In genomic region chr13:73327827-73328698, GRCm38 (mm10) we compare ENCODE assay signal across 8 mouse cellular contexts. TPM values are rescaled to one million over a fixed set of nuclear protein-coding genes. Genes with fewer than 3 reads are reported as not detected.
DNase-seq lines count a peak whose midpoint lies in the region; ATAC-seq and TF ChIP-seq lines count a peak whose summit lies in the region.

Gene Mrpl36, plus strand, starts transcription at chr13:73328513.
Gene Ndufs6, minus strand, starts transcription at chr13:73328542.

- WGBS in hindbrain, embryonic 16.5 days = 1% methylated on average over 45 of the region's 45 CpGs

- no peaks in the 10 kb centered on the region for H3K27me3 ChIP-seq in hindbrain, embryonic 16.5 days (replicated peaks; ENCODE audit: control insufficient read depth, insufficient read depth, low read length)

- ATAC-seq in hindbrain, embryonic 16.5 days = peak; percentile 84
- ATAC-seq in megakaryocyte, adult 5-6 weeks (ENCODE audit: poor library complexity, severe bottlenecking) = peak; percentile 89

- H3K4me2 ChIP-seq in hindbrain, embryonic 16.5 days (ENCODE audit: low read length) = peak within 1 kb of the TSS; percentile 87

- DNase-seq in T-cell, adult 2 months (ENCODE audit: low spot score) = peak; percentile 96
- peak; percentile 91 to 92 for DNase-seq in cerebellum, postnatal 36 days
- DNase-seq in gastrocnemius, adult 18-20 months (ENCODE audit: low spot score) = peak; percentile 94
- peak; percentile 93 to 94 for DNase-seq in left cerebral cortex, adult 2 months (ENCODE audit: extremely low spot score in 1 of 2, low spot score in 2 of 2)
- peak; percentile 89 to 92 for DNase-seq in right cerebral cortex, adult 2 months (ENCODE audit: low spot score in 2 of 2)
- DNase-seq in urinary bladder, postnatal 14 days (ENCODE audit: low spot score) = peak; percentile 92

- no peaks in the 10 kb centered on the region for H3K9me3 ChIP-seq in hindbrain, embryonic 16.5 days (ENCODE audit: control insufficient read depth, low read length)

- peak within 1 kb of the TSS; percentile 78 for H3K9ac ChIP-seq in hindbrain, embryonic 16.5 days (ENCODE audit: low read depth, low read length)

- H3K4me3 ChIP-seq in hindbrain, embryonic 16.5 days (ENCODE audit: low read length) = peak within 1 kb of the TSS; percentile 80
- peak within 1 kb of the TSS; percentile 94 for H3K4me3 ChIP-seq in left cerebral cortex, adult 2 months

- 0 out of 2 replicates have a peak, but pooled peaks cover 8% of the 10 kb centered on the region for H3K36me3 ChIP-seq in hindbrain, embryonic 16.5 days (ENCODE audit: control insufficient read depth, insufficient read depth, low read length)

- no peak for TF ChIP-seq CTCF in left cerebral cortex, adult 2 months (IDR thresholded peaks at IDR 0.05)

- H3K27ac ChIP-seq in hindbrain, embryonic 16.5 days (ENCODE audit: low read depth, low read length) = peak within 1 kb of the TSS; percentile 78
- H3K27ac ChIP-seq in left cerebral cortex, adult 2 months = peak within 1 kb of the TSS; percentile 89

- peaks cover 19% of the 10 kb centered on the region for H3K4me1 ChIP-seq in hindbrain, embryonic 16.5 days (ENCODE audit: control insufficient read depth, insufficient read depth, low read depth, low read length)

- intact Hi-C loops in left cerebral cortex, adult 2 months (cut with DNase I) = loop anchor here (5.0 kb wide), 1 partner anchor 274 kb away; the partner anchor contains the start of gene Clptm1l

RNA-seq across cellular contexts. Expression of gene Mrpl36, which starts in this region (rescaled TPM):
- 10 to 100 TPM; 44.3 to 49.4 TPM for total RNA-seq in gastrocnemius, adult 18-20 months (2021)
- 72.4 and 80.5 TPM in 2 replicates for polyA plus RNA-seq in hindbrain, embryonic 16.5 days (2015; fragmentation: Nextera tagmentation; extraction: Ambion mirVana)
- 10 to 100 TPM; 34.1 to 36.9 TPM for total RNA-seq in left cerebral cortex, adult 2 months (2021)
- 65.4 and 68.6 TPM in 2 replicates for total RNA-seq in megakaryocyte, adult 5-6 weeks (2015)
- 27.7 and 28.1 TPM in 2 replicates for total RNA-seq in megakaryocyte, adult 5-6 weeks (2017)

RNA-seq across cellular contexts. Expression of gene Ndufs6, which starts in this region (rescaled TPM):
- 100 to 1,000 TPM; 433 to 453 TPM for total RNA-seq in gastrocnemius, adult 18-20 months (2021)
- 415 and 483 TPM in 2 replicates for polyA plus RNA-seq in hindbrain, embryonic 16.5 days (2015; fragmentation: Nextera tagmentation; extraction: Ambion mirVana)
- 100 to 1,000 TPM; 177 to 187 TPM for total RNA-seq in left cerebral cortex, adult 2 months (2021)
- total RNA-seq in megakaryocyte, adult 5-6 weeks (2015) = 116 and 143 TPM in 2 replicates
- total RNA-seq in megakaryocyte, adult 5-6 weeks (2017) = 82.4 and 91.8 TPM in 2 replicates

Comparison
In these comparisons a context has a peak if more than half of its experiments do, and no peak if none do; other contexts are left out.
1. Peak in every context shown above with its lines: DNase-seq, ATAC-seq, H3K4me3 ChIP-seq and H3K27ac ChIP-seq.